In the genomic region with DNA sequence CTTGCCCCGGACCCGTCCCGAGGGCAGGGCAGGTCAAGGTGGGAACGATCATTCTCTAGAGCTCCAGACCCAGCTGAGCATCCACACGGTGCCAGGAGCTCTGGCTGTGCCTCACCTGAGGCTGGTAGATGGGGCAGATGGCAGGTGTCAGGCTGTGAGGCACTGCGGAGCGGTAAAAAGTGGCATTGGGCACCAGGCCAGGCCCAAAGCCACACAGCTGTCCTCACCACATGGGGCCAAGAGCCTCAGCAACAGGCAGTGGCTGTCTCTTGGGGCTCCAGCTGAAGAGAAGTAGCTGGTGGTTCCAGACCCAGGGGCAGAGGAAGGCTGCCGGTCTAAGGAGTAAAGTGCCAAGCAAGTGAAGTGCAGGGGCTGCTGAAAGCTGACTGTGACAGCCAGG, we compare ENCODE assay signal across 20 mouse cellular contexts. TPM values are rescaled to one million over a fixed set of nuclear protein-coding genes. Genes with fewer than 3 reads are reported as not detected.
DNase-seq lines count a peak whose midpoint lies in the region; ATAC-seq and TF ChIP-seq lines count a peak whose summit lies in the region.
"Had no signal": no experiment of that assay in that cellular context is flagged by ENCODE, and none has a peak within 500 bp of the region (broad histone marks: within the 10 kb centered on the region; RNA-seq: fewer than 3 reads in every experiment).

No protein-coding gene starts in this region.

- peaks cover 8% of the 10 kb centered on the region; the same call in 1 of the 2 replicates for H3K4me1 ChIP-seq in embryonic facial prominence, embryonic 14.5 days (ENCODE audit: control insufficient read depth, insufficient read depth, low read length)
- H3K4me1 ChIP-seq in embryonic facial prominence, embryonic 10.5 days = peaks cover 75% of the 10 kb centered on the region
- peaks cover 42% of the 10 kb centered on the region for H3K4me1 ChIP-seq in thymus, adult 2 months (replicated peaks; ENCODE audit: control insufficient read depth, insufficient read depth, low read length)
- H3K4me1 ChIP-seq in lung, adult 2 months (ENCODE audit: control insufficient read depth, insufficient read depth, low read length) = 0 out of 2 replicates have a peak, but pooled peaks cover 3% of the 10 kb centered on the region

- H3K9ac ChIP-seq in embryonic facial prominence, embryonic 14.5 days (ENCODE audit: low read depth, low read length) = no peak overlapping the region
- H3K9ac ChIP-seq: forebrain, embryonic 13.5 days; liver, embryonic 14.5 days had no signal

- TF ChIP-seq CTCF in thymus, adult 2 months (IDR thresholded peaks at IDR 0.05; ENCODE audit: borderline replicate concordance, control insufficient read depth, extremely low read depth, insufficient read depth, low read length, poor library complexity) = no peak
- no peak for TF ChIP-seq CTCF in lung, adult 2 months (IDR thresholded peaks at IDR 0.05; ENCODE audit: insufficient read depth, low read length)

- no peak overlapping the region for H3K4me2 ChIP-seq in embryonic facial prominence, embryonic 14.5 days (ENCODE audit: low read depth, low read length)
- H3K4me2 ChIP-seq: forebrain, embryonic 13.5 days had no signal

- no peak for DNase-seq in embryonic facial prominence, embryonic 14.5 days (ENCODE audit: low spot score)
- DNase-seq in embryonic facial prominence, embryonic 10.5 days (ENCODE audit: low spot score) = no peak
- DNase-seq in thymus, adult 2 months = no peak
- no peak for DNase-seq in thymus, postnatal 36 days
- DNase-seq in cerebellum, postnatal 10 days = peak; percentile 74 to 75
- no peak for DNase-seq in left cerebral cortex, postnatal 14 days (ENCODE audit: low spot score in 2 of 2)
- DNase-seq in lung, adult 2 months = no peak
- no peak for DNase-seq in embryo, embryonic 9.5 days (ENCODE audit: extremely low spot score)
- DNase-seq: adrenal gland, adult 2 months; B cell, adult 2 months; kidney, adult 2 months; kidney, postnatal 25 days; left cerebral cortex, postnatal 4 days; lung, postnatal 10 days; right cerebral cortex, postnatal 14 days had no signal

- no peak overlapping the region for H3K27ac ChIP-seq in embryonic facial prominence, embryonic 14.5 days (replicated peaks; ENCODE audit: low read depth, low read length)
- H3K27ac ChIP-seq in embryonic facial prominence, embryonic 10.5 days (replicated peaks) = no peak overlapping the region
- H3K27ac ChIP-seq in thymus, adult 2 months (ENCODE audit: control insufficient read depth, insufficient read depth, low read length) = no peak overlapping the region
- H3K27ac ChIP-seq: forebrain, embryonic 13.5 days; heart, adult 2 months; hindbrain, postnatal 0 days; liver, embryonic 14.5 days had no signal

- WGBS in embryonic facial prominence, embryonic 14.5 days = 74% methylated on average over 8 of the region's 8 CpGs
- 77% methylated on average over 8 of the region's 8 CpGs for WGBS in embryonic facial prominence, embryonic 10.5 days
- 31% methylated on average over 8 of the region's 8 CpGs for WGBS in thymus, adult 2 months
- whole genome bisulfite sequencing in lung, adult 2 months = 63% methylated on average over 8 of the region's 8 CpGs

- no peak overlapping the region for H3K4me3 ChIP-seq in embryonic facial prominence, embryonic 14.5 days (ENCODE audit: low read depth, low read length)
- no peak overlapping the region for H3K4me3 ChIP-seq in embryonic facial prominence, embryonic 10.5 days
- H3K4me3 ChIP-seq in thymus, adult 2 months (ENCODE audit: control insufficient read depth, insufficient read depth, low read length) = no peak overlapping the region
- no peak overlapping the region for H3K4me3 ChIP-seq in lung, adult 2 months (replicated peaks; ENCODE audit: extremely low read depth, low read depth, low read length)
- H3K4me3 ChIP-seq: forebrain, embryonic 13.5 days; heart, adult 2 months had no signal

- TF ChIP-seq POLR2A in thymus, adult 2 months (IDR thresholded peaks at IDR 0.05; ENCODE audit: control insufficient read depth, extremely low read depth, insufficient read depth, low read length, poor library complexity) = 0 out of 2 replicates have a peak, but pooled peaks have one; percentile 18
- no peak for TF ChIP-seq POLR2A in lung, adult 2 months (IDR thresholded peaks at IDR 0.05; ENCODE audit: borderline replicate concordance, extremely low read depth, low read depth, low read length)

- H3K36me3 ChIP-seq in embryonic facial prominence, embryonic 14.5 days (ENCODE audit: control insufficient read depth, insufficient read depth, low read length) = 0 out of 2 replicates have a peak, but pooled peaks cover 7% of the 10 kb centered on the region
- peaks cover 27% of the 10 kb centered on the region for H3K36me3 ChIP-seq in embryonic facial prominence, embryonic 10.5 days (replicated peaks)
- 0 out of 2 replicates have a peak, but pooled peaks cover 3% of the 10 kb centered on the region for H3K36me3 ChIP-seq in thymus, adult 2 months (ENCODE audit: control insufficient read depth, insufficient read depth, low read length)

- H3K27me3 ChIP-seq in embryonic facial prominence, embryonic 14.5 days (replicated peaks; ENCODE audit: control insufficient read depth, insufficient read depth, low read length) = peaks cover 50% of the 10 kb centered on the region
- peaks cover 89% of the 10 kb centered on the region for H3K27me3 ChIP-seq in embryonic facial prominence, embryonic 10.5 days (replicated peaks; ENCODE audit: low read depth, poor library complexity, severe bottlenecking)
- H3K27me3 ChIP-seq in thymus, adult 2 months (ENCODE audit: control insufficient read depth, insufficient read depth, low read length) = peaks cover 21% of the 10 kb centered on the region; the same call in 1 of the 2 replicates

- intact Hi-C loops in left cerebral cortex, postnatal 14 days (cut with DNase I) = no loop called here

- 0 out of 2 replicates have a peak, but pooled peaks have one; percentile 24 for ATAC-seq in embryonic facial prominence, embryonic 14.5 days (ENCODE audit: low read depth)
- ATAC-seq: forebrain, embryonic 13.5 days; hindbrain, postnatal 0 days had no signal

- H3K9me3 ChIP-seq in embryonic facial prominence, embryonic 14.5 days (ENCODE audit: control insufficient read depth, low read length) = no peaks in the 10 kb centered on the region
- H3K9me3 ChIP-seq in embryonic facial prominence, embryonic 10.5 days = no peaks in the 10 kb centered on the region
- H3K9me3 ChIP-seq: forebrain, embryonic 13.5 days had no signal

RNA-seq across cellular contexts. Expression of a gene that starts 20.7 kb away (rescaled TPM):
- not detected in 2 replicates for polyA plus RNA-seq in embryonic facial prominence, embryonic 14.5 days (2014; fragmentation: Nextera tagmentation; extraction: Ambion mirVana)
- 0.06 and 0.07 TPM in 2 replicates for polyA plus RNA-seq in embryonic facial prominence, embryonic 10.5 days (2016; fragmentation: Nextera tagmentation; extraction: Ambion mirVana)
- 6.5 and 7.1 TPM in 2 replicates for polyA plus RNA-seq in thymus, adult 2 months (2012; rRNA removed)
- 10 to 100 TPM; 39.9 TPM for total RNA-seq in left cerebral cortex, postnatal 14 days (2021)
- polyA plus RNA-seq in lung, adult 2 months (2012; rRNA removed) = 4.8 and 6.5 TPM in 2 replicates
- polyA plus RNA-seq: forebrain, embryonic 13.5 days; G1E had no signal

RNA-seq across cellular contexts. Expression of a gene that starts 30.5 kb away (rescaled TPM):
- polyA plus RNA-seq in embryonic facial prominence, embryonic 14.5 days (2014; fragmentation: Nextera tagmentation; extraction: Ambion mirVana) = 10.4 and 11.0 TPM in 2 replicates
- 17.6 and 18.1 TPM in 2 replicates for polyA plus RNA-seq in embryonic facial prominence, embryonic 10.5 days (2016; fragmentation: Nextera tagmentation; extraction: Ambion mirVana)
- 31.8 and 36.3 TPM in 2 replicates for polyA plus RNA-seq in thymus, adult 2 months (2012; rRNA removed)
- total RNA-seq in left cerebral cortex, postnatal 14 days (2021) = 10 to 100 TPM; 19.6 to 20.8 TPM
- polyA plus RNA-seq in lung, adult 2 months (2012; rRNA removed) = 11.1 and 13.0 TPM in 2 replicates

RNA-seq across cellular contexts. Expression of a gene that starts 51.1 kb away (rescaled TPM):
- 0.24 and 0.52 TPM in 2 replicates for polyA plus RNA-seq in embryonic facial prominence, embryonic 14.5 days (2014; fragmentation: Nextera tagmentation; extraction: Ambion mirVana)
- polyA plus RNA-seq in embryonic facial prominence, embryonic 10.5 days (2016; fragmentation: Nextera tagmentation; extraction: Ambion mirVana) = 0.27 and 0.62 TPM in 2 replicates
- polyA plus RNA-seq in thymus, adult 2 months (2012; rRNA removed) = 1.6 and 2.1 TPM in 2 replicates
- 1 to 10 TPM; 7.2 to 7.5 TPM for total RNA-seq in left cerebral cortex, postnatal 14 days (2021)
- polyA plus RNA-seq in lung, adult 2 months (2012; rRNA removed) = 2.8 and 3.8 TPM in 2 replicates
- polyA plus RNA-seq: G1E had no signal

RNA-seq across cellular contexts. Expression of a gene that starts 58.7 kb away (rescaled TPM):
- polyA plus RNA-seq in embryonic facial prominence, embryonic 14.5 days (2014; fragmentation: Nextera tagmentation; extraction: Ambion mirVana) = 20.0 and 23.3 TPM in 2 replicates
- polyA plus RNA-seq in embryonic facial prominence, embryonic 10.5 days (2016; fragmentation: Nextera tagmentation; extraction: Ambion mirVana) = 18.2 and 18.4 TPM in 2 replicates
- 9.8 and 11.8 TPM in 2 replicates for polyA plus RNA-seq in thymus, adult 2 months (2012; rRNA removed)
- total RNA-seq in left cerebral cortex, postnatal 14 days (2021) = 10 to 100 TPM; 16.1 to 16.3 TPM
- 18.8 and 26.4 TPM in 2 replicates for polyA plus RNA-seq in lung, adult 2 months (2012; rRNA removed)

RNA-seq across cellular contexts. Expression of a gene that starts 59.1 kb away (rescaled TPM):
- polyA plus RNA-seq in embryonic facial prominence, embryonic 14.5 days (2014; fragmentation: Nextera tagmentation; extraction: Ambion mirVana) = 12.5 and 14.9 TPM in 2 replicates
- 10.1 and 10.3 TPM in 2 replicates for polyA plus RNA-seq in embryonic facial prominence, embryonic 10.5 days (2016; fragmentation: Nextera tagmentation; extraction: Ambion mirVana)
- 24.1 and 26.8 TPM in 2 replicates for polyA plus RNA-seq in thymus, adult 2 months (2012; rRNA removed)
- 10 to 100 TPM; 15.1 to 18.7 TPM for total RNA-seq in left cerebral cortex, postnatal 14 days (2021)
- polyA plus RNA-seq in lung, adult 2 months (2012; rRNA removed) = 19.1 and 21.6 TPM in 2 replicates

Comparison
In these comparisons a context has a peak if more than half of its experiments do, and no peak if none do; other contexts are left out.
1. DNase-seq: peak in cerebellum, postnatal 10 days (2 of 2); none in embryonic facial prominence, embryonic 14.5 days (single experiment), embryonic facial prominence, embryonic 10.5 days (single experiment), thymus, adult 2 months (single experiment), thymus, postnatal 36 days (0 of 2), left cerebral cortex, postnatal 14 days (0 of 2), lung, adult 2 months (single experiment) and embryo, embryonic 9.5 days (single experiment).